Mouse (Mus musculus): ENCODE measurements around the gene Gm42906. TPM values are rescaled to one million over a fixed set of nuclear protein-coding genes. Genes with fewer than 3 reads are reported as not detected.
A peak's percentile ranks its signal among the peaks of the same experiment; 100 is the strongest.

Gene Gm42906
- polyA plus RNA-seq, 1 experiment from 2014 or later: not detected

DNA sequence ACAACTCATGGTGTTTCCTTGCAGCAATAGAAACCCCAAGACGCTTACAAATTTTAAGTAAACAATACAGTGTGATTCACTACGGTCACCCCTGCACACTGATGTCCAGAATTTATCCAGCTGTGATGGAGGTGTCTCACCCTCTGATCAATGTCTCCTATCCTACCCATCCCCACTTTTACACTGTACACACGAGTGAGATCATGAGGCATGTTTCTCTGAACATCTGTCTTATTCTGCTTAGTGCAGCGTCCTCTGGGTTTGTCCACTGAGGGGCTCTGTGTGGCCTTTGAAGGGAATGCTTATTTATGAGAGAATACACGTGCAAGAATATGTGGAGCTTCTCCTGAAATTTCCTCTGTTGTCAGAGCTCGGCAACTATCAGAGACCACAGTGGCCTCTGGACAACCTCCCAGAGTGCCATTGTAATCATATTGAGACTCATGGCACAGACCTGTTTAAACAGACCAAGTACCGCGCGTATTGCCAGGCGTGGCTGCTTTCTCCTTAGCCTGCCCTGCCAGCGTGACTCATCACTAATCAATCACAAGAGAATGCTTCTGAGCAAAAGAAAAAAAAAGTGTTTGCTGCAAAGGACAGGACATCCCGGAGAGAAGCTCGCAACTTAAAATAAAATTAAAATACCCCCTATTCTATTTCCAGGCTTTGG is 231.2 kb downstream of the Gm42906 start:
- ATAC-seq (no peak), DNase-seq (no peak)
- no peaks in the 10 kb centered on the region for H3K27me3 ChIP-seq (ENCODE audit: insufficient read depth, low read length)
- 70% methylated on average over 13 of the region's 13 CpGs for WGBS (ENCODE audit: insufficient replicate concordance)
- no peak overlapping the region for H3K4me2 ChIP-seq (ENCODE audit: low read depth, low read length)
- 0 out of 2 replicates have a peak, but pooled peaks cover 3% of the 10 kb centered on the region for H3K4me1 ChIP-seq (ENCODE audit: insufficient read depth)
- no peaks in the 10 kb centered on the region for H3K9me3 ChIP-seq (ENCODE audit: low read length)
- TF ChIP-seq EP300 (IDR thresholded peaks at IDR 0.05; ENCODE audit: low read depth): no peak
- no peak for TF ChIP-seq CTCF (IDR thresholded peaks at IDR 0.05; ENCODE audit: low read depth)
- H3K9ac ChIP-seq (replicated peaks): no peak overlapping the region
- no peak overlapping the region for H3K27ac ChIP-seq (ENCODE audit: low read depth)
- H3K36me3 ChIP-seq (replicated peaks; ENCODE audit: insufficient read depth, low read length): no peaks in the 10 kb centered on the region
- no peak overlapping the region for H3K4me3 ChIP-seq (ENCODE audit: low read depth, low read length)

DNA sequence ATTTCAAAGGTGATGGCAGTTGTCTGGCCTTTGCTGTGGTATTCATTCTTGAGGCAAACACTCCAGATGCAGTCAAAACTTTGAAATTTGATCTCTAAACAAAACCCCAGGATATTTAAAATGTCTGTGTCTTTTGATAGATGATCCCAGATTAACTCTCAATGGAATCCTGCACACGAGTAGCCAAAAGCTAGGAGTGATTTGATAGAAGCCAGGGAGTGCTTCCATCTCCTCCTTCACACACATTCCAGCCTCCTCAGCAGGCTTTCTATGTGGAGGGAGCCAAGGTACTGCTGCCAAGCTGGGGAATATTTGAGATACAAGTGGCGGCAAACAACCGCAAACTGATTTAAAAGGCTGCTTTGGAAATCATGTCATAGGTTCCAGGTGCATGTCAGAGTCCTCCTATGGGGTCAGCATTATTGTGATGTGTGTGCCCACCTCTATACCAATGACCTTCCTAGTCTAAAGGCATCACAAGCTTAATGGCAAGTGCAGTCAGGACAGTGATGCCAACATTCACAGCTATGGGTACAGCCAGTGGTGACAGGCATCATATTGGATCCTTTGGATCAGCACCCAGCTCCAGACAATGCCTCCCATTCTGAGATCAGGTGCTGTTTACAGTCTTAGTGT is 234.0 kb downstream of the Gm42906 start:
- Histone ChIP-seq H3K9ac (replicated peaks) (no peak overlapping the region), H3K27me3 (ENCODE audit: insufficient read depth, low read length) (no peaks in the 10 kb centered on the region), H3K9me3 (ENCODE audit: low read length) (no peaks in the 10 kb centered on the region), H3K4me2 (ENCODE audit: low read depth, low read length) (no peak overlapping the region), H3K4me1 (ENCODE audit: insufficient read depth) (0 out of 2 replicates have a peak, but pooled peaks cover 3% of the 10 kb centered on the region), H3K36me3 (replicated peaks; ENCODE audit: insufficient read depth, low read length) (no peaks in the 10 kb centered on the region), H3K27ac (ENCODE audit: low read depth) (no peak overlapping the region), H3K4me3 (ENCODE audit: low read depth, low read length) (no peak overlapping the region)
- 79% methylated on average over 3 of the region's 3 CpGs for WGBS (ENCODE audit: insufficient replicate concordance)
- DNase-seq: no peak
- TF ChIP-seq CTCF (IDR thresholded peaks at IDR 0.05; ENCODE audit: low read depth): no peak
- TF ChIP-seq EP300 (IDR thresholded peaks at IDR 0.05; ENCODE audit: low read depth): no peak
- ATAC-seq: no peak

DNA sequence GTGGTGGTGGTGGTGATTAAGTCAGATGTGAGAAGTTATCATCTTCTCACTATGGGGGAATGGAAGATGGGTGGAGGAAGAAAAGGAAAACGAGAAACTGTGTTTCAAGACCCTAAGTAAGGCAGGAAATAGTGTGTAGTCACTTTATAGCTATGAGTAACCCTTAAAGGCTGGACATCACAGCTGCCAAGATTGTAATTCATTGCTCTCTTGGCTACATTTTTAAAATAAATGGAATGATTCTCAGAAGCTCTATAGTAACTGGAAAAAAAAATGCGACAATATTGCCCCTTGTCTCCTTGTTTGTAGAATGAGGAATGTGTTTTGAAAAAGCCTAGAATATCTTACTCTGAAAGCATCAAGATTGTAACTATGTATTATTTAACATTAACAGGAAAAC is 235.7 kb downstream of the Gm42906 start:
- Histone ChIP-seq H3K9me3 (ENCODE audit: low read length) (no peaks in the 10 kb centered on the region), H3K27ac (ENCODE audit: low read depth) (no peak overlapping the region), H3K36me3 (replicated peaks; ENCODE audit: insufficient read depth, low read length) (no peaks in the 10 kb centered on the region), H3K27me3 (ENCODE audit: insufficient read depth, low read length) (no peaks in the 10 kb centered on the region), H3K4me3 (ENCODE audit: low read depth, low read length) (no peak overlapping the region), H3K4me1 (ENCODE audit: insufficient read depth) (0 out of 2 replicates have a peak, but pooled peaks cover 3% of the 10 kb centered on the region), H3K9ac (replicated peaks) (no peak overlapping the region), H3K4me2 (ENCODE audit: low read depth, low read length) (no peak overlapping the region)
- TF ChIP-seq CTCF (IDR thresholded peaks at IDR 0.05; ENCODE audit: low read depth) (no peak), EP300 (IDR thresholded peaks at IDR 0.05; ENCODE audit: low read depth) (no peak)
- 63% methylated on average over 2 of the region's 2 CpGs for WGBS (ENCODE audit: insufficient replicate concordance)
- DNase-seq: no peak
- ATAC-seq: no peak

DNA sequence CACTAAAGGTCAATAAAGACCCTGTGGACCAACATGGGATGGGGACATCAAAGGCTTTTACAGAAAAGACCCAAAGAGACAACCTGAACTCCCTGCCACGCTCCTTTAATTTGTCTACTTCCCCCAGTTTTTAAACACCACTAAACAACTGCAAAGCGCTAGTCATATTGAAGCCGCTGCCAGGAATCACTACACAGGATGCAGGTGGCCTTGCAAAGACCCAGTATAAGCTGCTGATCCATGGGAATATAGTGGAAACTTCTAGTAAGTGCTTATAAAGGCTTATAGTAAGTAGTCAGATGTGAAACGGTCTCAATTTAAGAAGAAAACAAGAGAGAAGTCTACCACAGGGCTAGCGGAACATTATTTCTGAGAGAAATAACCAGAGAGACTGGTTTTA is 237.2 kb downstream of the Gm42906 start:
- no peak overlapping the region for H3K4me3 ChIP-seq (ENCODE audit: low read depth, low read length)
- peaks cover 3% of the 10 kb centered on the region; the same call in 1 of the 2 replicates for H3K4me1 ChIP-seq (ENCODE audit: insufficient read depth)
- ATAC-seq (no peak), DNase-seq (no peak)
- H3K27me3 ChIP-seq (ENCODE audit: insufficient read depth, low read length): no peaks in the 10 kb centered on the region
- H3K36me3 ChIP-seq (replicated peaks; ENCODE audit: insufficient read depth, low read length): no peaks in the 10 kb centered on the region
- no peak overlapping the region for H3K27ac ChIP-seq (ENCODE audit: low read depth)
- H3K9ac ChIP-seq (replicated peaks): no peak overlapping the region
- 67% methylated on average over 5 of the region's 5 CpGs for WGBS (ENCODE audit: insufficient replicate concordance)
- 0 out of 2 replicates have a peak overlapping the region, but pooled peaks have one; percentile 76 for H3K4me2 ChIP-seq (ENCODE audit: low read depth, low read length)
- no peak for TF ChIP-seq EP300 (IDR thresholded peaks at IDR 0.05; ENCODE audit: low read depth)
- TF ChIP-seq CTCF (IDR thresholded peaks at IDR 0.05; ENCODE audit: low read depth): no peak
- no peaks in the 10 kb centered on the region for H3K9me3 ChIP-seq (ENCODE audit: low read length)

DNA sequence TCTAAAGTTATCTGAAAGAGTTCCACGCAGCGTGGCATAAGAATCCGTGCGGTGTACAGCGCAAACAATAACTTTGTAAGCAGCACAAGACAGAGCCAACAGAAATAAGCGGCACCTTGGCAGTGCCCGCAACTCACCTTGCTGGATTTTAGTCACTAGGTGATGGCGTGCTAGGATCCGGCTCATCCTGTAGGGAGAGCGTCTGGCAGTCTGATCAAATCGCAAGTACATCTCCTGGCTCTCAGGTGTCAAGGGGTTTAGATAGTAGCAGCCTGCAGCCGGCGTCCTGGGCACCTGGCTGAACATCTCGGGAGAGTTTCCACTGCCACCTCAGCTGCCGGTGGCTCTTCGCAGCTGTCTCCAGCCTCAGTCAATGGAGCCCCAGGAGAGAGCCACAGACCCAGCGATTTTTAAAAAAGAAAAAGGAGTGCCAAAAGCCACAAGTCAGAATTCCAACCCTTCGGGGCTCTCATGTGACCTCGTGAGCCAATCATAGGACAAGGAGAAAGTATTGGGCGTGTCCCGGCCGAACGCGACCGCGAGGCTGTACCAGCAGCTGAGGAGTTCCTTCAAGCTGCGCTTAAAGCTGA is 238.1 kb downstream of the Gm42906 start:
- H3K27ac ChIP-seq (ENCODE audit: low read depth): peak overlapping the region; percentile 78
- ATAC-seq (peak; percentile 91), DNase-seq (peak; percentile 61)
- H3K27me3 ChIP-seq (ENCODE audit: insufficient read depth, low read length): no peaks in the 10 kb centered on the region
- peak overlapping the region; percentile 69 for H3K9ac ChIP-seq (replicated peaks)
- no peaks in the 10 kb centered on the region for H3K36me3 ChIP-seq (replicated peaks; ENCODE audit: insufficient read depth, low read length)
- peak overlapping the region; percentile 58 for H3K4me3 ChIP-seq (ENCODE audit: low read depth, low read length)
- no peaks in the 10 kb centered on the region for H3K9me3 ChIP-seq (ENCODE audit: low read length)
- TF ChIP-seq EP300 (IDR thresholded peaks at IDR 0.05; ENCODE audit: low read depth): no peak
- no peak for TF ChIP-seq CTCF (IDR thresholded peaks at IDR 0.05; ENCODE audit: low read depth)
- H3K4me2 ChIP-seq (ENCODE audit: low read depth, low read length): peak overlapping the region; percentile 76
- WGBS (ENCODE audit: insufficient replicate concordance): 1% methylated on average over 27 of the region's 27 CpGs
- H3K4me1 ChIP-seq (ENCODE audit: insufficient read depth): no peaks in the 10 kb centered on the region; the same call in 1 of the 2 replicates

DNA sequence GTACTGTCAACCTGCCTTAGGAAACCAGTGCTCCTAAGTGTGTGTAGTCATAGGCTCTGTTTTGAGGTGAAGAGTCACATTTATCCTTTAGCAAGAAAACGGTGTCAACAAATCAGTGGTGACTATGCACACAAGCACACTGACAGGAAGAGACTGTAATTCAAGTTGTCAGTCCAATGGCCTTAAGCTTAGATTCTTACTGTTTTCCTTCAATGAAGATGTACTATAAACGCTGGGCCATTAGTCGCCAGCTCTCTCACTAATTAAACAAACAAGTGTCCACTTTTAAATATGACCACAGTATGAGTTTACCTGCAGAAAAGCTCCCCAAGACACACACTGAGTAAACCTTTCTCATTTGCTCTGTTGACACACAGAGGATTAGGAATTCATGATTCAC is 238.6 kb downstream of the Gm42906 start:
- H3K36me3 ChIP-seq (replicated peaks; ENCODE audit: insufficient read depth, low read length): no peaks in the 10 kb centered on the region
- ATAC-seq (no peak), DNase-seq (no peak)
- TF ChIP-seq CTCF (IDR thresholded peaks at IDR 0.05; ENCODE audit: low read depth) (no peak), EP300 (IDR thresholded peaks at IDR 0.05; ENCODE audit: low read depth) (no peak)
- H3K27me3 ChIP-seq (ENCODE audit: insufficient read depth, low read length): no peaks in the 10 kb centered on the region
- H3K4me2 ChIP-seq (ENCODE audit: low read depth, low read length): peak overlapping the region; percentile 76
- H3K4me1 ChIP-seq (ENCODE audit: insufficient read depth): no peaks in the 10 kb centered on the region; the same call in 1 of the 2 replicates
- peak overlapping the region; percentile 78 for H3K27ac ChIP-seq (ENCODE audit: low read depth)
- H3K9me3 ChIP-seq (ENCODE audit: low read length): no peaks in the 10 kb centered on the region
- WGBS (ENCODE audit: insufficient replicate concordance): 12% methylated on average over 3 of the region's 3 CpGs
- H3K4me3 ChIP-seq (ENCODE audit: low read depth, low read length): peak overlapping the region; percentile 58
- peak overlapping the region; percentile 69 for H3K9ac ChIP-seq (replicated peaks)

All from liver, postnatal 0 days (tissue).